Mouse (Mus musculus) forebrain, embryonic 13.5 days (tissue): ENCODE measurements around the gene Irs3. TPM values are rescaled to one million over a fixed set of nuclear protein-coding genes. Genes with fewer than 3 reads are reported as not detected.

Experiments used
- ATAC-seq: fragments of 200-750 bp; cut with Nextera tagmentation; 2 replicates; pipeline ENCODE4 v1.8.0; 2017
- H3K27ac ChIP-seq: fragments of 300-500 bp; sonication (generic); 2 replicates; pipeline ENCODE4 v1.5.1; 2015; ENCODE audit warnings: inconsistent platforms, mild to moderate bottlenecking, moderate library complexity
- H3K27me3 ChIP-seq: fragments of 300-500 bp; sonication (generic); 2 replicates; pipeline ENCODE4 v1.6.1; 2015; ENCODE audit warnings: mild to moderate bottlenecking, inconsistent platforms
- H3K36me3 ChIP-seq: fragments of 300-500 bp; sonication (generic); 2 replicates; pipeline ENCODE4 v1.6.1; 2015; ENCODE audit warnings: mild to moderate bottlenecking, inconsistent platforms; ENCODE audit not compliant: poor library complexity, severe bottlenecking
- H3K4me1 ChIP-seq: fragments of 300-500 bp; sonication (generic); 2 replicates; pipeline ENCODE4 v1.6.1; 2015; ENCODE audit warnings: inconsistent platforms
- H3K4me2 ChIP-seq: fragments of 300-500 bp; sonication (generic); 2 replicates; pipeline ENCODE4 v1.6.1; 2015; ENCODE audit warnings: inconsistent platforms, mild to moderate bottlenecking, moderate library complexity
- H3K4me3 ChIP-seq: fragments of 300-500 bp; sonication (generic); 2 replicates; pipeline ENCODE4 v1.5.1; 2015; ENCODE audit warnings: mild to moderate bottlenecking, inconsistent platforms
- H3K9ac ChIP-seq: fragments of 300-500 bp; sonication (generic); 2 replicates; pipeline ENCODE4 v1.6.1; 2015; ENCODE audit warnings: mild to moderate bottlenecking, inconsistent platforms
- H3K9me3 ChIP-seq: fragments of 300-500 bp; sonication (generic); replicated peaks from 2 replicates; pipeline ENCODE4 v1.6.1; 2016; ENCODE audit warnings: inconsistent platforms
- WGBS: fragments of 180-500 bp; shearing (Covaris S2); methylation state at CpG from one replicate; pipeline ENCODE4 v1.1.7; 2015; 5-methylcytosine and 5-hydroxymethylcytosine counted together
- polyA plus RNA-seq: library from polyadenylated mRNA; unstranded; fragments of >200 nt; fragmentation: Nextera tagmentation; extraction: Ambion mirVana; gene quantifications from 2 replicates; pipeline ENCODE4 v1.2.1, GENCODE M21; 2015

Irs3 gene
- polyA plus RNA-seq, 1 experiment from 2014 or later, result not detected

GRCm38 (mm10) chr5:137598100-137598826 is 47.3 kb downstream of the Irs3 start:
- ATAC-seq, result no peak
- H3K4me3 ChIP-seq, result no peak overlapping the region
- no peaks in the 10 kb centered on the region for H3K27me3 ChIP-seq
- no peak overlapping the region for H3K9ac ChIP-seq
- no peak overlapping the region for H3K4me2 ChIP-seq
- H3K9me3 ChIP-seq, result no peaks in the 10 kb centered on the region
- WGBS, result 91% methylated on average over 2 of the region's 2 CpGs
- peaks cover 14% of the 10 kb centered on the region for H3K36me3 ChIP-seq
- H3K4me1 ChIP-seq, result peaks cover 31% of the 10 kb centered on the region
- no peak overlapping the region for H3K27ac ChIP-seq

DNA sequence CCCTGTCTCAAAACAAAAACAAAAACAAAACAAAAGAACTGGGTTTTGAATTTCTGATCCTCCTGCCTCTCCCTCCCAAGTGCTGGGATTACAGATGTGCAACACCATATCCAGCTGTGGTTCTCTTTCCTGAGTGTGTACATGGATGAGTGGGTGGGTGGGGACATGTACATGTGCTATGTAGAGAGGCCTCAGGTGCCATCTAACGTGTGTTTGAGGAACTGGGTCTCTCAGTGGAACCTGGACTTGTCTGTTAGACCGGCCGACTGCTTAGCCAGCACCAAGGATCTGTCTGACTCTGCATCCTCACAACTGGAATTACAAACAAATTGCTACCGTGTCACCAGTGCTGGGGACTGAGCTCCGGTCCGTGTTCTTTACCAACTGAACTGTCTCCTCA is 47.9 kb downstream of the Irs3 start:
- no peak for ATAC-seq
- 98% methylated on average over 6 of the region's 6 CpGs for WGBS

GRCm38 (mm10) chr5:137596601-137597261 is 48.8 kb downstream of the Irs3 start:
- Histone ChIP-seq H3K27ac (no peak overlapping the region), H3K27me3 (no peaks in the 10 kb centered on the region), H3K9me3 (no peaks in the 10 kb centered on the region), H3K36me3 (peaks cover 14% of the 10 kb centered on the region), H3K4me1 (peaks cover 16% of the 10 kb centered on the region), H3K9ac (no peak overlapping the region), H3K4me2 (peak overlapping the region; percentile 27), H3K4me3 (no peak overlapping the region)
- 34% methylated on average over 26 of the region's 30 CpGs for WGBS
- no peak for ATAC-seq

More for the DNA sequence above, 47.9 kb downstream of the Irs3 start:
- Histone ChIP-seq H3K36me3 (peaks cover 14% of the 10 kb centered on the region), H3K9me3 (no peaks in the 10 kb centered on the region), H3K4me2 (no peak overlapping the region), H3K27me3 (no peaks in the 10 kb centered on the region), H3K27ac (no peak overlapping the region), H3K4me1 (peaks cover 25% of the 10 kb centered on the region), H3K9ac (no peak overlapping the region), H3K4me3 (no peak overlapping the region)

DNA sequence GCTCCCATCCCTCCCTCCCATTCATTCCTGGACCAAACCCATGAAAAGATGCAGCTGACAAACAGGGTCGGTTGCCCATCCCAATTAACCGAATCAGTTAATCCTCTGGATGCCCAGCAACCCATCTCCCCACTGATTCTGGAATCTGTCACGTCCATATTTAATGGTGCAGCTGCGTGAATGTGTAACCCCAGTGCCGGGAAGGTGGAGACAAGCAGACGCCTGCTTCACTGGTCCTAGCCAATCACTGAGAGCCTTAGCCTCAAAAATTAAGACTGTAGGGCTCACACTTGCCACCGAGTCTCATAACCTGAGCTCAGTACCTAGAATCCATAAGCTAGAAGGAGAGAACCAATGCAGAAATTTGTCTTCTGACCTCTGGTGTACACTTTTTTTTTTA is 49.6 kb downstream of the Irs3 start:
- Histone ChIP-seq H3K4me2 (no peak overlapping the region), H3K4me3 (no peak overlapping the region), H3K9ac (no peak overlapping the region), H3K27ac (no peak overlapping the region), H3K4me1 (peaks cover 14% of the 10 kb centered on the region), H3K9me3 (no peaks in the 10 kb centered on the region), H3K27me3 (no peaks in the 10 kb centered on the region), H3K36me3 (peaks cover 14% of the 10 kb centered on the region)
- ATAC-seq, result no peak
- 76% methylated on average over 7 of the region's 7 CpGs for WGBS

Other genes starting within 250 kb of the Irs3 start
- gene Zan, start 168.7 kb downstream of the Irs3 start, polyA plus RNA-seq, result 0.08 and 0.12 TPM in 2 replicates
- gene Pop7, start 143.2 kb downstream of the Irs3 start, polyA plus RNA-seq, result 75.6 and 82.9 TPM in 2 replicates
- 16.1 and 17.5 TPM in 2 replicates for gene Gigyf1, start 127.2 kb downstream of the Irs3 start, polyA plus RNA-seq
- gene Epo, start 112.5 kb downstream of the Irs3 start, polyA plus RNA-seq, result 0.35 TPM in 1 of 2 replicates, not detected in the other
- 483 and 508 TPM in 2 replicates for gene Gnb2, start 112.2 kb downstream of the Irs3 start, polyA plus RNA-seq
- gene Actl6b, start 92.2 kb downstream of the Irs3 start, polyA plus RNA-seq, result 144 and 174 TPM in 2 replicates
- 1.2 and 1.5 TPM in 2 replicates for gene Tfr2, start 75.9 kb downstream of the Irs3 start, polyA plus RNA-seq
- gene Mospd3, start 44.7 kb downstream of the Irs3 start, polyA plus RNA-seq, result 31.1 and 31.9 TPM in 2 replicates
- gene Pcolce, start 31.9 kb downstream of the Irs3 start, polyA plus RNA-seq, result 6.9 and 7.1 TPM in 2 replicates
- 0.14 and 0.22 TPM in 2 replicates for gene Fbxo24, start 16.7 kb downstream of the Irs3 start, polyA plus RNA-seq
- gene Lrch4, start 16.6 kb downstream of the Irs3 start, polyA plus RNA-seq, result 24.5 and 25.0 TPM in 2 replicates
- gene Gm20605, start 16.5 kb downstream of the Irs3 start, polyA plus RNA-seq, result 7.3 and 10.8 TPM in 2 replicates
- 7.7 and 8.3 TPM in 2 replicates for gene Sap25, start 4.4 kb downstream of the Irs3 start, polyA plus RNA-seq
- 22.8 and 23.4 TPM in 2 replicates for gene Agfg2, start 39.0 kb upstream of the Irs3 start, polyA plus RNA-seq
- 25.0 and 26.5 TPM in 2 replicates for gene Nyap1, start 95.9 kb upstream of the Irs3 start, polyA plus RNA-seq
- gene Tsc22d4, start 100.0 kb upstream of the Irs3 start, polyA plus RNA-seq, result 64.3 and 71.0 TPM in 2 replicates
- 38.3 and 45.0 TPM in 2 replicates for gene Ppp1r35, start 133.1 kb upstream of the Irs3 start, polyA plus RNA-seq
- gene Mepce, start 141.9 kb upstream of the Irs3 start, polyA plus RNA-seq, result 10.3 and 12.3 TPM in 2 replicates
- gene Zcwpw1, start 142.1 kb upstream of the Irs3 start, polyA plus RNA-seq, result 12.7 and 15.4 TPM in 2 replicates
- 0.43 and 1.3 TPM in 2 replicates for gene Pilra, start 190.6 kb upstream of the Irs3 start, polyA plus RNA-seq
- not detected in 2 replicates for gene Pilrb1, start 212.4 kb upstream of the Irs3 start, polyA plus RNA-seq
- gene Pilrb2, start 226.1 kb upstream of the Irs3 start, polyA plus RNA-seq, result not detected in 2 replicates